Mouse (Mus musculus): ENCODE measurements around the gene Macrod2. TPM values are rescaled to one million over a fixed set of nuclear protein-coding genes. Genes with fewer than 3 reads are reported as not detected.

The Macrod2 gene
- total RNA-seq, 1 experiment from 2014 or later = 7.5 TPM

DNA sequence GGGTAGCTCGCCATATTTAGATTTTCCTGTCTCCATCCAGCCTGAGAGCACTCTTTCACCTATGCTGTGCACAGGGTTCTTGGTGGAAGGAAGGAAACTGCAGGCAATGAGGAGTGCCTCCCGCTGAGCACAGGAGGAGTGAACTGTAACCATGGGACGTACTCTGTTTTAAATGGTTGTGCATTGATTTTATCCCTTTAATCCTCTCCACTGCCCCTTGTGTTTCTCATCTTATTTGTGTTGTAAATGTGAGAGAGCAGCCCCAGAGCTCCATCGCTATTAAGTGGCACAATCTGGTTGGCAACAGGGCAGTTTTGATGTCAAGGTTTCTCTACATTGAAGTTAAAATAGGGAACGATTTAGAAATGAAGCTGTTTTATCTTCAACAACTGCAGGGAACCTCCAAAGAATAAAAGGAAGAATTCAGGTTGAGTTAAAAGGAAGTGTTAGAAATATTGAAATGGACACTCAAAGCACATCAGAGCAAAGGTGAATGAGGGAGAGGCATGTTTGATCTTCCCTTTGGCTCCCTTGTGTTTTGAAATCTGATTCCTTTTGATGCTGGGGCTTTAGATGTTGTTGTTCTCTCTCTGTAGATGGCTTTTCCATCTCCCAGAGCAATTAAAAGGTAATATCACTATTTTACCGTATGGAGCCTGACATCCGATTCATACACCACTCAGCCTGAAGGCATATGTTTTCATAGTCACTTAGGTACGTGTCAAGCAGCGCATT, 1467.6 kb downstream of the Macrod2 start:
- DNase-seq = no peak

DNA sequence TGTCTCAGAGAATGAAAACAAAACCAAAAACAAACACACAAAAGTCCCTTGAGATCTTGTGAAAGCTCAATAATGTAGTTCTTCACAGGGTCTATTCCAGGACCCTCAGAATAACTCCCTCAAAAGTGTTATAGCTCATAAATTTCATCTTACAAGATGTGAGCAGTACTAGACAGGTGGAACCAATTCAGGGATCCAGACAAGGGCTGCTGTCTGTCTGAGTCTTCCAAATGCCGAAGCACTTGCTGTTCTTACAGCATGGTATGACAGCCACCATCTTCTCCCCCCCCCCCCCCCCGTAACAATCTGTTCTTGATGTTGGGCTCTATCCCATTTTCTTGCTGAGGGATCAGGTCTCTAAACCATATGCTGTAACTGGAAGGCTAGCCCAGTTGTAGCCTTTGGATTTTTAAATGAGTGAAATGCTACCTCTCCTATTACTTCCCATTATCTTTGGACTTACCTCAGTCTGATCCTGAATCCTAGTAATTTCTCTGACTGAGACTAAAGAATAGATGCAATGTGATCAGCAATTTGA, 1468.6 kb downstream of the Macrod2 start:
- DNase-seq = no peak

DNA sequence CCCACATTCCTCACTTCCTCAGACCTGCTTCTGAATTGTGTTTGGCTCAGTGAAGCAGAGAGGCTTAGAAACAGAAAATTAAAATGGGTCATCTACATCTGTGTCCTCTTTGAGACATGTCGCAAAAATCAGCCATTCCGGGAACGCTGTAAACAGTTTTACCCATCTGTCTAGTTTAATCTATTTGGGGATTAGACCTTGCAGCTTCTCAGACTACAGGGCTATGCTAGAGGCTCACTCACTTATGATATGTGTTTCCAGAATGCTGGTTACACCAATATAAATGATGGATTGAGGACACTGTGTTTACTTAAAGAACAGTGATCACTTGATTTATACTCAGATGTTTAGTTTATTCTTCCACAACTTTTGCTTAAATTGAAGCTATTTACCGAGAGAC, 1475.8 kb downstream of the Macrod2 start:
- no peak for DNase-seq

DNA sequence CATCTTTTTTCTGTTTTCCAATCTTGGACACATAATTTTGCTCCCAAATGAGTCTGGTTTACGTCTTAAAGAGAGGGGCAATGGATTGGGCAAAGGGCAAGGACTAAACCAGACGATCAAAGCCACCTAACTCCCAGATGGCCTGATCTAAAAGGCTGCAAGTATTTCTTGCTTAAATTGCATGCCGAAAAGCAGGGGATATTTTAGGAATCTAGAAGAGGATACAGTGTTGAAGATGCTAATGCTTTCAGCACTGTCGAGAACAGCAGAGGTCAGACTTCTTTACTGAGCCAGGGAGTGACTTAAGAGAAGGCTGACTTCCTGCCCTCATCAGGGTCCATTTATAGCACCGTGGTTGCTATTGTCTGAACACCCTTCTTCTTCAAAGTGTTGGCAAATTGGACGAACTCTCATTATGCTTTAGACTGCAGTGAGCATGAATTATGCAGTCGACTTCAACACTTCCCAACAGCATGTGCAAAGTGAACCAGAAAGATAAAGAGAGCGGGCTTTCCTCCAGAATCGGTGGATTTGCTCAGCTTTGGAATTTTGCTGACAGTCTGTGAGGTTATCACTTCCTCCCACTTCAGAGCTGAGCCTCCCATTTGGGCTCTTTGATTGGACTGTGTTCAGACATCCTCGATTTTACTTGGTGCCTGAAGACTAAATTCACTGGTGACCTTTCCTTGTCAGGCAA, 1481.2 kb downstream of the Macrod2 start:
- DNase-seq = no peak

DNA sequence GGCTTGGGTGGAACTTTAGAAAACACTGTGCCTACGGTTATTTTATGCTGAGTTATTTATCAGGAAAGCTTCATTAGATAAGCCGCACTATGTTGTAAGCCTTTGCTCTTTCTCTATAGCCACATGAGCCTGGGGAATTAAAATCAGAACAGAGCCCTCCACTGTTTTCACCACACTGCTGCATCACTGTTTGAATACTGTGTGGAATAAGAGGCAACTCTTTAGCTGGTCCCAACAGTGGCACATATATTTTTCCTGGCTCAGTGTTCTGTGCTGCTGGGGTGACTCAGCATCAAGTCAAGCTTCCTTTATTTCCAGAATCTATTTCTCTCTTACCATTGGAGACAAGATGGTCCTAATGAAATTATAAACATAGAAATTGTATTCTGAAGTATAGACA, 1481.8 kb downstream of the Macrod2 start:
- no peak for DNase-seq

DNA sequence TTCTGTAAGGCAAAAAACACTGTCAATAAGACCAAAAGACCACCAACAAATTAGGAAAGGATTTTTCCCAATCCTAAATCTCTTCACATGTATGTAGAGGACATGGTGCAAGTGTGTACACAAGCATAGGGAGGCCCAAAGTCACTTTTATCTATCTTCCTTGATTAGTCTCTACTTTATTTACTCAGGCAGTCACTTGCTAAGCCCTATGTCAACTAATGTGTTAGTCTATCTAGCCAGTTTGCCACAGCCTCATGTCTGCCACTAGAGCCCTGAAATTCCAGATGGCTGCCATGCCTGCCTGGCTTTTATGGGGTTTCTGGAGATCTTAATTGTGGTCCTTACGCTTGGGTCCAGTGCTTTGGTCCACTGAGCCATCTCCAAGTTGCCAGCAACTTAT, 1483.4 kb downstream of the Macrod2 start:
- no peak for DNase-seq

DNA sequence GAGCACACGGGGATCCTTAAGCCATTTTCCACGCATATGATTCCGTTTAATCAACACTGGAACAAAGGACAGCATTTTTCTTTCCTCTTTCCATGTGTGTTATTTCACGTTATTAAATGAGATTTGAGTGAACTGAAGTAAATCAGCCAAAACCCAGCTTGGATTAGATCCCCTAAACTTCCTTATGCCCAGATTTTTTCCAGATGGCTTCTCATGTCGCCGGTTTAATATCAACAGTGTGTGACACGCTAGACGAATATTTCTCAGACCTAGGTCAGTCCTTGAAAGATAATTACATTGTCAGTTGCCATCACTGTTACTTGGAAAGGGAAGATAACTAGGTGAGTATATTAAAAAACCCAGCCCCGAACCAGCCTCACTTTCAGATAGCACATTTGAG, 1484.6 kb downstream of the Macrod2 start:
- DNase-seq = no peak

DNA sequence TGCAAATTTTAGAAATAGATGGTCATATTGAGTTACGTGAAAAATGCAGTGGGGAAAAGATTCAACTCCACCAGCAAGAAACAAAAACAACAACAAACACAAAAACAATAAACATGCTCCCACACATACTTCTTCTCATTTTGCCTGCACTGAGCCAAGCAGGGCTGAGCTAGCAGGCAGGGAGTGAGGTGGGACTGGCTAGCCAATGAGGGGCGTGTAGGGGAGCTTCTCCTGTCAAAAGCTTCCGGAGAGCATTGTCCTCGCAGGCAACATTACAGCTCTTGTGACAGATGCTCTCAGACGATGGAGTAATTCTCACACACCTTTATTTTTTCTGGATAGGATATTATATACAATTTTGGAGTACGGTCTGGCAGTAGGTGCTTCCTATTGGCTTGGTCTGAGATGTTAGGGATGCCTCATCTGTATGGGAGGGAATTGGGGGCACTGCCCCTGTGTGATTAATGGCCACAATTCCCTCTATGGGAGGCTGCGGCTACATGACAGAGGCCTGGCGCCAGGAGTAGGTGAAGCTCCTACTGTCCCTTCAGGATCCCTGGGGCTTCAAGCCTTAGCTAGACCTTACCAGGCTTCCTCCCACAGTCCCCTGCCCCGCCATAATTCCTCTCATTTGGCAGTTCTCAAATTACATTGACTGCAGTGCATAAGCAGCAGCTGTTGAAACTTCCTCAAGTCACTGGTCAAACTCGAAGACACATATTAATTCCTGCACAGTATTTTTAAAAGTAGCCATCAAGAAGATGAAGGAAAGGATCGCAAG, 1491.8 kb downstream of the Macrod2 start:
- no peak for DNase-seq

DNA sequence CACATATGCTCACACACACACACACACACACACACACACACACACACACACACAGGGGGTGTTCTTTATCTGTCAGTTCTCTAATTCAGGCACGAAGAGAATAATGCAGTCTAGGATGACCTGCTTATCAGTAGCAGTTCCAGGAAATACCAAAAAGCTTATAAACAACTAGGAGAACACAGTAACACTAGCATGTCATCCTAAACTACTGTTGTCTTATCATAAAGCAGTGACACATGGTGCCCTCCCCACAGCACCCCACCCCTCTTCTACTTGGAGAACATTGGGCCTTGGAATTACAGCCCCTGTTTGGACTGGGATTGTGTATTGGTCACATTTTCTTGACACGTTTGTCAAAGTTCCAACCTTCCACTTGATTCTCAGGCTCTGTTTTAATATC, 1494.4 kb downstream of the Macrod2 start:
- DNase-seq = no peak

DNA sequence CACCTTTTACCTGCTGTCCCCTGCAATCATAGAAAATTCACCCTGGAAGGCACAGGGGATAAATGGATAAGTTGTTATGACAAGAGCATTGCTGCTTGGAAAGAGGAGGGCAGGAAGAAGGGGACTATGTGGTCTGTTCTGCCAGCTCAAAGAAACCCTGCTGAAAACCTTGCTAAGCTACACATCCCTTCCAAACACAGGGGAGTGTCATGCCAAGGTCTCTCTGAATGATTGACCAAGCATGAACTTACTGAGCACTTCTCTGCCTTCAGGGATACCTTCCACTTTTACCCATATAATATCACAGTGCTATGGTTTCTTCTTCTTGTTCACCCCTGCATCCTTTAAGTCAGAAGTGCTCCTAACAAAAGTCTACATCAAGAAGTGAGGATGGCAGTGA, 1502.8 kb downstream of the Macrod2 start:
- no peak for DNase-seq

DNA sequence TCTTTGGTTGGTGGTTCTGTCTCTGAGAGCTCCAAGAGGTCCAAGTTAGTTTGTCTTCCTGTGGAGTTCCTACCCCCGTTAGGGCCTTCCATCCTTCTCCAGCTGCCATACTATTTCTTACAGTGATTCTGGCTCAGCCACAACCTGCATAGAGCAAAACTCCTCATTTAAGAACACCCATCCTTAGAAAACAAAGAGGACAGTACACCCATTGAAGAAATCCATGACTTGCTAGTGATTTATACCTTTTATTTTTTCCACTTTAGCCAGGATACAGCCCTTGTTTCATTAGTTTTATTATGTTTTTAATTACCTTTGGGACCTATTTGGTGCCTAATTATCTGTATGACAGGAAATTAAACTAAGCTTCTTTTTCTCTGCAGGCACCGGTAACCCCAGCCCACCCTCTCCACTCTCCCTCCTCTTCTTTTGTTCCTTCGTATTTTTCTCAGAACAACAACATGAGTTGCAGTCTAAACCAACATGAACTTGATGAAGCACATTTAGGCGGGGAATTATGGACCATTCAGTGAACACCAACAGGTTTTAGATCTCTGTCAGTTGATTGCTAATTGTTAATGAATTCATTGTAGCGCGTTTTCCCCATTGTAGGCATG, 1516.8 kb downstream of the Macrod2 start:
- no peak for DNase-seq

DNA sequence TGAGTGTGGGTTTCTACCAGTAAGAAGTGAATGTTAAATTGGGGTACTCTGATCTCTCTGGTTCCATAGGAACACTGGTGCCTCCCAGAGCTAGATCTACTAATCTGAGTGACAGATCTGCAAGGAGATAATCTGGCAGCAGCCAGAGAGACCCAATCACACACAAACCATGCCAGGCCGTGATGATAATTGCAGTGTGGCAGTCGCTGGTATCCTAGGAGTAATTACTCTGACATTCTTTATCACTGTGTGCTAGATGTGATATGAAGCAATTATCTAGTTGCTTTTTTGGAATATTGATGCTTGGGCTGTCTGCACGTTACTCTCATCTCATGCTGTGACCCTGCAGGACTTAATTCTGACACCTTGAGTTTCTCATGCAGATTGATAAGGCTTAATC, 1518.4 kb downstream of the Macrod2 start:
- no peak for DNase-seq

DNA sequence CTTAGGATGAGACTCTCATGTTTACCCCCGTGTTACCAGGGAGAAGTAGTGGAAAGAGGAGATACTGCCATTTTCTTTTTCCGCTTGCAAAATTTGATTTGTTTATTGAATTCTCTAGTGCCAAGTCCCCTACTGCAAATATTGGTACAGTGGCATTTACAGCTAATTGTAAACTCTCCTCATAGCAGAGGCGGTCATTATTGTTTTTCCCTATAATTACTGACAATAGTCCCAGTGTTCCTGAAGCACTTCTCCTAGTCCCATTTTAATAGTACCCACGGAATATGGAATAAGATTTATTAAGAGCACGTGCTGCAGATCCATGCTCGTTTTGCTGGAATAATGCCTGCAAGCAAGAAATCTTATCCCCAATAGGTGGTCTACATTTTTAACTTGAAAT, 1518.8 kb downstream of the Macrod2 start:
- DNase-seq = no peak

DNA sequence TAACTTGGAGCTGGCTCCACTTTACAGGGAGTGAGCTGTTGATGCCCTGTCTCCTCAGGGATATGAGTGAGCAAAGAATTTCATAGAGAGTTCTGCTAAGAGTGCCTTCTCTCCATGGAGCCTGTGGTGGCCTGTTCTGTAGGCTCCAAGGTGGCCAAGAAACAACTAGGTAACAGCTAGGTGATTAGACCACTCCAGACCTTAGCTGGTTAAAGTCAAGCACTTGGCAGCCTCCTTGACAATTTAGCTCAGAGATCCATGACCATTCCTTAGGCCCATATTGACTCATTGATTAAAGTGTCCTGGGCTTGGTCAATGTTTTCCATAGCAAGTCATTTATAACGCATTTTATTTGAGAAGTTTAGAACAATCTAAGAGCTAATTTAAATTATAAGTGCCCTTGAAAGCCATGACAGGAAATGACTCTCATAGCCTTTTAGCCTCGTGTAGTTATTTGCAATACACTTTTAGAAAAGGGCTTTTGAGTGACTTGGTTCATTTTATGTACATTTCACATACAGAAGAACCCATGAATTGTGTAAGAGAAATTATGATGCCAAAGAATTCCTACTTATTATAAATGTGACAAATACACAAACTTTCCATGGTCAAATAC, 1525.4 kb downstream of the Macrod2 start:
- DNase-seq = no peak

DNA sequence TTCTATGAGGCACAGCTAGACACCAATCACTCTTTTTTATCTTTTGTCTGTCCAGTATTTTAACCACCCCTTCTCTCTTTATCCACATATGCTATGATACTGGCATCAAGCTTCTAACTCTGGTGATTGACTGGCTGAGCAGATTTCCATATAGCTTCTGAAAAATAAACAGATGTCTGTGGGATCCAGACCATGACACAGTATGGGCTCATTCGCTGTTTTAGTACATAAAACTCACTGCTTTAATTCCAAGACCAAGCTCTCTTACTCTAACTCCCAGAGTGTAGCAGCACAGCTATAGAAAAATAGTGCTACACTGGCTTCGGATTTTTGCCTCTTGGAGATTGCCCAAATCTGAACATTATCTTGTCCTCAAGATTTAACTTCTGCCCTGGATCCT, 1540.0 kb downstream of the Macrod2 start:
- no peak for DNase-seq

DNA sequence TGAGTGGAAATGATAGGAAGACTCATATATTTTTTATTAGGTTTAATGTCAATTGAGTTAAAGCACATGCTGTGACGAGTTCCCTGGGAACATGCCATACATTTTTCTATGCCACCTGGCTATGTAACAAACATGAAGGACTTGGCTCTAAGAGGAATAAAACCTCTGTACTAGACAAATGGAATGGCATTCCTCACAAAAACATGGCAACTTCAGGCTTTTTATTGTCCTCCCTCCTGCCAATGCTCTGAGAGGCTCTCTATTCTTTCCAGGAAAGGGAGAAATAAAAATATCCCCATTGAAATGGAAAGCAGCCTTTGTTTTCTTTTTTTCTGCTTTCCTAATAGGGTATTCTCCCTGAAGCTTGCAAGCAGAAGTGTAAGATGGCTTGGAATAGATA, 1559.7 kb downstream of the Macrod2 start:
- no peak for DNase-seq

DNA sequence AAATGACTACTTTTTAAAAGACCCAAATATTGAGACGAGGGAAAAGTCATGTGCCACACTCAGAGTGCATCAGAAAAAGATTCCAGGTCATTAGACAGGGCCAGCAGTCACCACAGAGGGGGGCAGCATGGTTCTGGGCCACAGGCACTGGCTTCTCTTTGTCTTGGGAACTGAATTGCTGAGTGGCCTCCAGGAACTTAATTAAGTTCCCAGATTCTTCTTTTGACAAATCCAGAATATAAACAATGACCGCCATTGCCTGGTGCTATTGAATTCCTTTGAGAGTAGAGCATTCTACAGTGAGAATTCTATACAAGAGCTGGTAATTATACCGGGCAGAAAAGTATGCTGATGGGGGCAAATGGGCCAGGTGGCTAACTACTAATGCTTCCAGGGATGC, 1560.1 kb downstream of the Macrod2 start:
- DNase-seq = no peak

DNA sequence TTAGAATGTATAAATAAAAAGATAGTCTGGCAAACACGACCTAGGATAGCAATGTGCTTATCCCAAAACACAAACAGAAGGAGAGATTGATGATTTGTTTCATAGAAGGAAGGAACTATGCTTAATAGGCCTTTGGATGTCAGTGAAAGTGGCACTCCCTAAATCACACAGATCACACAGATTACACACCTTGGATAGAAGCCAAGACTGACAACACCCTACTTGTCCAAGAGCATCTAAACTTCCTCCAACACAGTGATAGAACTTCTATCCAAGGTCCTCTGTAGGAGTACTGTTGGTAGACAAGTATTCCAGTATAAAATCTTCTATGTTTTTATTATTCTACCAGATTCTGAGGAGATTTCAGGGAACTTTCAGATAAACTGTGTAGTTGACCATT, 1567.8 kb downstream of the Macrod2 start:
- DNase-seq = no peak

DNA sequence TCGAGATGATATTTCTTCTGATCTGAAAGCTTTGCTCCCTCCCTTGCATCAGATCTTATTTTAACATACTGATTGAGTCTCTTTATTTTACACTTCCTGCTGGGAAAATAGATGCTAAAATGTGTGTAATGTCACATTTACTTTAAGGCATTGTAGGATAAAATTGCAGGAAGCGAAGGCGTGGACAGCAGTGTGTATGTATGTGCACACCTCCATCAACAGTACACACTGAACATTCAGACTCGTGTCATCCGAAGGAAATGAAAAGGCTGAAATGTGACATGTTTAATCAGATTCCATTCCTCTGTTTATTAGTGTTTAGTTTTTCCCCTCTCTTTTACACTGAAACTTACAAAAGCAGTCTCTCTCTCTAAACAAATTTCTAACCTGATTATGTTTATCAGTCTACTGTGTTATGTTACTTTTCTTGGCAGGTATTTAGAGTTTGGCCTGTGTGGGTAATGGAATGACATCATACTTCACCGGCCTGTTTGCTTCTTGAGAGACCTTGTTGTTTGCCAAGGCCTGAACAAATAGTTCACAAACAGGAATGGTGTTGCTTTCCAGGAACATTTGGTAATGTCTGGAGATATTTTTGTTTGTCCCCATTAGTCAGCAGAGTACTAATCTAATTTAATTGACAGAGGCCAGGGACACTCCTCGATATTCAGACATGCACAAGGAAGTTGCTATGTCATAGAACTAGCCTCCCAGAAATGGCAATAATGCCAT, 1588.7 kb downstream of the Macrod2 start:
- DNase-seq = no peak

DNA sequence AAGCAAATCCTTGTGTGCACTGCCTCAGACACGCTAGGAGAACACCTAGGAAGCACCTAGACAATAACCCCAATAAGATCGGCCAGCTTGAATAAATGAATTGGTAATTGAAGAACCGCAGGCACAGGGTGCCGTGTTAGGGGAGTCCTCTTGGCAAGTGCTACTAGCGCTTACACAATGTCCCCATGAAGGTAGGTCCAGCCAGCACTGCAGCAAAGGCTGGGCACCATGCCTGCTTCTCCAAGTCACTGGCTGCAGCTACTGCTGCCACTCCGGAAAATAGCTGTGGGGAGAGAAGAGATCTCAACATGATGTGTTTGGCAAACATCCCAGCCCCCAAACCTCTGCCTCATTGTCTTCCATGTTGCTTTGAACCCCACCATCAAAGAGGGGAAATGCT, 1603.8 kb downstream of the Macrod2 start:
- DNase-seq = peak; percentile 57

DNA sequence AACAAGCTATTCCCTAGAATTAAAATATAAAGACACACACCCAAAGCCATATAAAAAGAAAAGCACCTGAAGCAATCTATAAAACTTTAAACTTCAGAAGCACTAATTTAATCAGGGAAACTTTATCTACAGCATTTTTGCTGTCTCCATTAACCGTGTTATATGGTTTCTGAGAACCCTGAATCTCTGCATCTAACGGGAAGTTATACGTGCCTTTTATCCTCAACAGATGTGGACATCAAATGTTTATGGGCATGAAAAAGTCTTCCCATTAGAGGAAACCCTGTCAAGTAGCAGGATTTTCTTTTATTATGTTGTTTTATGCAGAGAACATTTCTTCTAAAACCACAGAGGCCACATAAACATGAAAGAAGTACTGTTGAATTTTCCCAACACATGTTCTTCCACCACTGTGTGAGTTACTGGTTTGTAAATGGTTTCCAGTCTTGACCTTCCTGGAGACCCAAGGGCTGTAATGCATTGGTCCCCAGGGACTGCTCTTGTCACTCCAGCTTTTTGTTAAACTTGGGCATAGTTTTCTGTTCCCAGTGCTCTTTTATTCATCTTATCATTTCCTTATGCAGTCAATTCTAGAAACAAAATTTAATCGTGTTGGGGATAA, 1629.5 kb downstream of the Macrod2 start:
- no peak for DNase-seq

Measured in adrenal gland, postnatal 14 days (tissue).